Mouse (Mus musculus) liver, embryonic 11.5 days (tissue): ENCODE measurements at regions not wholly inside any gene's neighbourhood (a gene's known extent, or its start where the extent isn't known, plus 50 kb on each side); places are given as distances from the start of the nearest gene placed in this dataset.
A peak's percentile ranks its signal among the peaks of the same experiment; 100 is the strongest.

ENCODE experiments used
- ATAC-seq: fragments of 200-750 bp; cut with Nextera tagmentation; replicated peaks from 2 replicates; pipeline ENCODE4 v1.8.0; 2017; ENCODE audit warnings: moderate number of reproducible peaks, mild to moderate bottlenecking, moderate TSS enrichment, moderate library complexity; ENCODE audit not compliant: low FRiP score
- DNase-seq: peaks from one replicate; pipeline ENCODE4 v3.0.0-alpha.2; 2017; ENCODE audit warnings: low spot score
- H3K27ac ChIP-seq: fragments of 300-500 bp; sonication (generic); 2 replicates; pipeline ENCODE4 v1.5.1; 2014; ENCODE audit warnings: mild to moderate bottlenecking, low read depth, low read length, control low read depth
- H3K27me3 ChIP-seq: fragments of 300-500 bp; sonication (generic); replicated peaks from 2 replicates; pipeline ENCODE4 v1.6.1; 2014; ENCODE audit warnings: low read length, mixed read lengths; ENCODE audit not compliant: control insufficient read depth, insufficient read depth
- H3K36me3 ChIP-seq: fragments of 300-500 bp; sonication (generic); 2 replicates; pipeline ENCODE4 v1.6.1; 2014; ENCODE audit warnings: mild to moderate bottlenecking, low read length, moderate library complexity, mixed read lengths; ENCODE audit not compliant: control insufficient read depth, insufficient read depth
- H3K4me1 ChIP-seq: fragments of 300-500 bp; sonication (generic); replicated peaks from 2 replicates; pipeline ENCODE4 v1.6.1; 2014; ENCODE audit warnings: low read length, mixed read lengths; ENCODE audit not compliant: control insufficient read depth, insufficient read depth
- H3K4me2 ChIP-seq: fragments of 300-500 bp; sonication (generic); 2 replicates; pipeline ENCODE4 v1.6.1; 2014; ENCODE audit warnings: mild to moderate bottlenecking, control low read depth, moderate library complexity
- H3K4me3 ChIP-seq: fragments of 300-500 bp; sonication (generic); 2 replicates; pipeline ENCODE4 v1.5.1; 2014; ENCODE audit warnings: low read depth, low read length, control low read depth
- H3K9ac ChIP-seq: fragments of 300-500 bp; sonication (generic); 2 replicates; pipeline ENCODE4 v1.6.1; 2014; ENCODE audit warnings: low read depth, low read length, control low read depth
- H3K9me3 ChIP-seq: fragments of 300-500 bp; sonication (generic); 2 replicates; pipeline ENCODE4 v1.6.1; 2016; ENCODE audit warnings: low read length, inconsistent platforms, mixed read lengths; ENCODE audit not compliant: control insufficient read depth
- WGBS: fragments of 180-500 bp; shearing (Covaris S2); extraction: QIAGEN DNeasy Blood & Tissue Kit; methylation state at CpG from one replicate; pipeline ENCODE4 v1.1.7; 2014; 5-methylcytosine and 5-hydroxymethylcytosine counted together

DNA sequence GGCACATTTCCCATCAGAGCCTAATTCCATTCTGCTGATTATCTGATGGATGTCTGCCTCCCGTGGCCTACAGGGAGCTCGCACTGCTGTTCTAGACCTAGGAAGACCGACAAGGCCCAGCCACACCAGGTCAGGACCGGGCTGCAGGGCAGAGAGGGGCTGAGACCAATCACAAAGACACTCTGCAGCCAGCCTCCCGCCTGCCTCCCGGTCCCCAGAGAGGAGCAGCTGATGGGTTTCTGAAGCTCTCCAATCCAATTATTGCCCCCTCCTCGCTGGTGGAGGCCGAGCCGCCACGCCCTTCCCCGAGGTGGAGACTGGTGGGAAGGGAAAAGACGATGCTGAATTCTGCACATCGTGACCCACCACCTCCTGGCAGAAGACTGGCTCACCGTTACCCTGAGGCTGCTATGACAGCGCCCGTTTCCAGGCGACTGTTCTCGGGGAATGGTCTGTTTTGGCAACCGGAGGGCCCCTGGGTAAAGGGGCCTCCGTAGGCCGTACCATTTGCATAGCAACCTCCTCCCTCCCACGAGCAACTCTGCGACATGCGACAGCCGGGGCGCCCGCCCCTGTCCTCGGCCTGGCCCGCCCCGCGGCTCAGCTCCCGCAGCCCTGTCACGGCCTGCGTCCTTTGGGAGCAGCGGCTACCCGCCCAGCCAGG, 53.5 kb upstream of the Pim1 start:
- H3K4me2 ChIP-seq: peak overlapping the region; percentile 80
- peak; percentile 80 for ATAC-seq
- no peaks in the 10 kb centered on the region for H3K36me3 ChIP-seq
- WGBS: 2% methylated on average over 36 of the region's 36 CpGs
- no peaks in the 10 kb centered on the region for H3K9me3 ChIP-seq
- peaks cover 74% of the 10 kb centered on the region for H3K4me1 ChIP-seq
- H3K4me3 ChIP-seq: peak overlapping the region; percentile 55
- H3K9ac ChIP-seq: peak overlapping the region; percentile 67
- no peaks in the 10 kb centered on the region for H3K27me3 ChIP-seq
- H3K27ac ChIP-seq: peak overlapping the region; percentile 89
- peak; percentile 73 for DNase-seq

- peak overlapping the region; percentile 55 for H3K4me3 ChIP-seq
- 32% methylated on average over 16 of the region's 16 CpGs for WGBS
- H3K9ac ChIP-seq: peak overlapping the region; percentile 67
- DNase-seq (no peak), ATAC-seq (no peak)
- H3K4me2 ChIP-seq: peak overlapping the region; percentile 80
- no peaks in the 10 kb centered on the region for H3K27me3 ChIP-seq
- no peaks in the 10 kb centered on the region for H3K36me3 ChIP-seq
- H3K4me1 ChIP-seq: peaks cover 71% of the 10 kb centered on the region
- peak overlapping the region; percentile 89 for H3K27ac ChIP-seq
- no peaks in the 10 kb centered on the region for H3K9me3 ChIP-seq
Observed at GRCm38 (mm10) chr17:29437535-29438324, 52.8 kb upstream of the Pim1 start.

DNA sequence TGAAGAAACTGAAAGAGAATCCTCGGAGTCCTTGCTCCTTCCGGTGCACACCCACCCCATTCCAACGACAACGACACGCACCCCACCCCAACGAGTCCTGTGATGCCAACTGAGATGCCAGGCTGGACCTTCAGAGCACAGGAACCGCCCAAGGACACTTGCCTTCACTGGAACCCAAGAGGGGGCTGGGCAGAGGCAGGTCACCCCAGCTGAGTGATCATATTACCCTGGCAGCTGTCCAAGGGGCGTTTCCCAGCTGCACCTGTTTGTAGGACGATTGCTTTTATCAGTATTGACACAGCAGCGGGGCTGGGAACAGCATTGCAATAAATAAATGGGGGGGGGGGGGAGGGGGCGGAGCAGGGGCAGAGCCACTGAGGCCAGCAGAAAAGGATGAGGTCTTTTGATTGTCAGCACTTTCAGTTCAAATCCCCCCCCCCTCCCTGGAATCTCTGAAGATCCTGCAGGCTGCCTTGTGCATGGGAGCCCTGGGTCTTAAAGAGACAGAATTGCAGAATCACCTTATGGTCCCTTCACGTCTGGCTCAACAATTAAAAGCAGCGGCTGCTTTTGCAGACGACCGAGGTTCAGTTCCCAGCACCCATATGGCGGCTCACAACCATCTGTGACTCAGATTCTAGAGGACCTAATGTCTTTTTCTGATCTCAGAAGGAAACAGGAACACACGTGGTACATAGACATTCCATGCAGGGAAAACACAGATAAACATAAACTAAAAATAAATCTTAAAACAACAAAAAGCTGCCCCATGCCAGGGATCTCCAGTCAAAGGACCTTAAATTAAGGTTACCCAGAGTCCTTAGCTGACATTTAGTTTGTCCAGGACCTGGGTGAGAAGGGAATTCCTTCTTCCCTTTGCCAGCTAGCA, 52.0 kb upstream of the Pim1 start:
- ATAC-seq (peak; percentile 66), DNase-seq (peak; percentile 80)
- Histone ChIP-seq H3K27ac (peak overlapping the region; percentile 71), H3K9me3 (no peaks in the 10 kb centered on the region), H3K4me1 (peaks cover 67% of the 10 kb centered on the region), H3K36me3 (no peaks in the 10 kb centered on the region), H3K4me3 (peak overlapping the region; percentile 55), H3K4me2 (peak overlapping the region; percentile 80), H3K9ac (peak overlapping the region; percentile 32), H3K27me3 (no peaks in the 10 kb centered on the region)
- 21% methylated on average over 16 of the region's 17 CpGs for WGBS

DNA sequence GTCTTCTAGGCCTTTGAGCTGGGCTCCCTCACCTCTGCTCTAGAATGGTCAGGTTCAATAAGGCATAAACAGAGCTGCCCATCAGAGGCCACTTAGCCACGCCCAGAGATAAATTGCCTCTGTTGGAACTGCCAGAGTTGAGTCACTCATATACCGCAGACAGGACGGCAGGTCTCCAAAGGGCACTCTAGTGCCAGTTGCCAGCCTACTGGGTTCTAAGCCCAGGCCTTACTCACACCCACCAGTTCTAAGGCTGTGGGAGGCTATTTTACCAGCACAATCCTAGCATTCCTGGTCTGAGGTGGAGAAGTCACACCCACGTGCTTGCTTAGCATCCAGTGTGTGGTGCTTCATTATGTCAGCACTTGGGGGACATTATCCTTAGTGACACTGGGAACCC, 50.6 kb upstream of the Pim1 start:
- Histone ChIP-seq H3K4me3 (no peak overlapping the region), H3K27me3 (no peaks in the 10 kb centered on the region), H3K9me3 (no peaks in the 10 kb centered on the region), H3K27ac (peak overlapping the region; percentile 78), H3K4me1 (peaks cover 70% of the 10 kb centered on the region), H3K9ac (peak overlapping the region; percentile 13; the same call in 1 of the 2 replicates), H3K4me2 (no peak overlapping the region), H3K36me3 (no peaks in the 10 kb centered on the region)
- ATAC-seq: no peak
- 63% methylated on average over 4 of the region's 4 CpGs for WGBS
- no peak for DNase-seq

DNA sequence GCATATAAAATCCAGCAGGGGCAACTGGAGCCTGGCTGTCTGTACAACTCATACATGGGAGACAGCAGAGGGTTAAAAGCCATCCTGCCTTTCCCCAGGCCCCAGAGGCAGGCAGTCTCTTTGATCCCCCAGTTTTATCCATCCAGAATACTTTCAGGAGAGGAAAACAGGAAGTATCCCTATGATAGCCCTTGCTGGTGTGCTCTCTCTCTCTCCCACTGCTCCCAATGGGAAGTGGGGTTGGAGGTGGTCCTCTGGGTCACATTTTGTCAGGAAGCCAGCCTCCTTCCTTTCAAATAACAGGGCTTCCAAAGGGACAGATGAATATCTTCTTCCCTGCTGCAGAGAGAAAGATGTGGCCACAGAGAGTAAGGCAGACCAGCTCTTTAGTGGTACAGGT, 50.1 kb upstream of the Pim1 start:
- Histone ChIP-seq H3K9me3 (no peaks in the 10 kb centered on the region), H3K4me2 (no peak overlapping the region), H3K4me3 (no peak overlapping the region), H3K27ac (peak overlapping the region; percentile 78), H3K36me3 (no peaks in the 10 kb centered on the region), H3K27me3 (no peaks in the 10 kb centered on the region), H3K9ac (peak overlapping the region; percentile 13; the same call in 1 of the 2 replicates), H3K4me1 (peaks cover 75% of the 10 kb centered on the region)
- DNase-seq: no peak
- no peak for ATAC-seq
